Mouse (Mus musculus) v-Abl transformed pro-B cells (cell line): ENCODE data around the gene Hist1h3i.

Experiments used
- in situ Hi-C, 2 experiments: fragments of 400-800 bp; cut with MboI; formaldehyde crosslinking; loops; one replicate each; pipeline ENCODE4 v1.15.1; 2025; ENCODE audit not compliant: unreplicated experiment in 2 of 2

Gene Hist1h3i

GRCm38 (mm10) chr13:21786189-21786898 lies 3.2 kb upstream of the Hist1h3i start:
- in situ Hi-C loops = loop anchor here (10.0 to 25.0 kb wide), 4 partner anchors 52 to 1976 kb away; partner anchors contain the start of genes Hist1h1a (in 1 of the 2), Hist1h2ab (in 1 of the 2), Hist1h2ai (in 1 of the 2) and Hist1h2bl (in 1 of the 2)

- in situ Hi-C loops = loop anchor here (10.0 to 25.0 kb wide), 4 partner anchors 50 to 1978 kb away; partner anchors contain the start of genes Hist1h1a (in 1 of the 2), Hist1h2ab (in 1 of the 2), Hist1h2ai (in 1 of the 2) and Hist1h2bl (in 1 of the 2)
These were observed 1.1 kb upstream of the Hist1h3i start for GRCm38 (mm10) chr13:21784311-21784710.

GRCm38 (mm10) chr13:21783734-21784161 lies 578 bp upstream of the Hist1h3i start:
- in situ Hi-C loops = loop anchor here (10.0 to 25.0 kb wide), 4 partner anchors 49 to 1979 kb away; partner anchors contain the start of genes Hist1h1a (in 1 of the 2), Hist1h2ab (in 1 of the 2), Hist1h2ai (in 1 of the 2) and Hist1h2bl (in 1 of the 2)

- in situ Hi-C loops = loop anchor here (10.0 to 25.0 kb wide), 4 partner anchors 48 to 1980 kb away; partner anchors contain the start of genes Hist1h1a (in 1 of the 2), Hist1h2ab (in 1 of the 2), Hist1h2ai (in 1 of the 2) and Hist1h2bl (in 1 of the 2)
These were observed 562 bp downstream of the Hist1h3i start for GRCm38 (mm10) chr13:21782361-21783254.

GRCm38 (mm10) chr13:21781639-21782038 lies 1.5 kb downstream of the Hist1h3i start:
- in situ Hi-C loops = loop anchor here (10.0 to 25.0 kb wide), 4 partner anchors 47 to 1981 kb away; partner anchors contain the start of genes Hist1h1a (in 1 of the 2), Hist1h2ab (in 1 of the 2), Hist1h2ai (in 1 of the 2) and Hist1h2bl (in 1 of the 2)

- in situ Hi-C loops = loop anchor here (10.0 to 25.0 kb wide), 4 partner anchors 46 to 1981 kb away; partner anchors contain the start of genes Hist1h1a (in 1 of the 2), Hist1h2ab (in 1 of the 2), Hist1h2ai (in 1 of the 2) and Hist1h2bl (in 1 of the 2)
These were observed 2.1 kb downstream of the Hist1h3i start for GRCm38 (mm10) chr13:21781021-21781555.

- in situ Hi-C loops = loop anchor here (10.0 to 25.0 kb wide), 4 partner anchors 45 to 1982 kb away; partner anchors contain the start of genes Hist1h1a (in 1 of the 2), Hist1h2ab (in 1 of the 2), Hist1h2ai (in 1 of the 2) and Hist1h2bl (in 1 of the 2)
These were observed 3.1 kb downstream of the Hist1h3i start, which contains the start of gene Hist1h1b for GRCm38 (mm10) chr13:21779767-21780731. Hist1h1b (minus strand) TSS chr13:21780625.

- in situ Hi-C loops = loop anchor here in 1 of 2 experiments (25.0 kb wide), 2 partner anchors 1808 to 1983 kb away; partner anchors contain the start of genes Hist1h1a, Hist1h2ab, Hist1h3a and Hist1h3b
These were observed 4.1 kb downstream of the Hist1h3i start for GRCm38 (mm10) chr13:21778814-21779766.

GRCm38 (mm10) chr13:21755707-21756106 lies 27.5 kb downstream of the Hist1h3i start:
- in situ Hi-C loops = loop anchor here in 1 of 2 experiments (10.0 kb wide), 1 partner anchor 1799 kb away; the partner anchor contains the start of genes Hist1h1d and Hist1h4f

GRCm38 (mm10) chr13:21754294-21755001 lies 28.7 kb downstream of the Hist1h3i start:
- in situ Hi-C loops = loop anchor here in 1 of 2 experiments (10.0 kb wide), 1 partner anchor 1800 kb away; the partner anchor contains the start of genes Hist1h1d and Hist1h4f

GRCm38 (mm10) chr13:21753524-21754285 lies 29.5 kb downstream of the Hist1h3i start, which contains the start of the genes Hist1h2ak and Hist1h2bn:
Hist1h2ak (minus strand) TSS chr13:21753827.
Hist1h2bn (plus strand) TSS chr13:21754123.
- in situ Hi-C loops = loop anchor here in 1 of 2 experiments (10.0 kb wide), 1 partner anchor 1801 kb away; the partner anchor contains the start of genes Hist1h1d and Hist1h4f

GRCm38 (mm10) chr13:21753051-21753523 lies 30.1 kb downstream of the Hist1h3i start:
- in situ Hi-C loops = loop anchor here in 1 of 2 experiments (10.0 kb wide), 1 partner anchor 1802 kb away; the partner anchor contains the start of genes Hist1h1d and Hist1h4f

- in situ Hi-C loops = loop anchor here in 1 of 2 experiments (10.0 kb wide), 1 partner anchor 1802 kb away; the partner anchor contains the start of genes Hist1h1d and Hist1h4f
These were observed 30.8 kb downstream of the Hist1h3i start for GRCm38 (mm10) chr13:21752356-21752755.

GRCm38 (mm10) chr13:21751827-21752226 lies 31.3 kb downstream of the Hist1h3i start:
- in situ Hi-C loops = loop anchor here in 1 of 2 experiments (10.0 kb wide), 1 partner anchor 1803 kb away; the partner anchor contains the start of genes Hist1h1d and Hist1h4f

- in situ Hi-C loops = loop anchor here in 1 of 2 experiments (10.0 kb wide), 1 partner anchor 1803 kb away; the partner anchor contains the start of genes Hist1h1d and Hist1h4f
These were observed 31.8 kb downstream of the Hist1h3i start for GRCm38 (mm10) chr13:21751417-21751816.
